Mouse (Mus musculus): ENCODE data around the gene Tfcp2l1.
A peak's percentile ranks its signal among the peaks of the same experiment; 100 is the strongest.
"Not testable (repeated sequence)": the region's sequence is repeated elsewhere in the genome, so short reads cannot be mapped to it uniquely, and the experiment has no call there.

Tfcp2l1 gene

GRCm38 (mm10) chr1:118627781-118628464, at the start of gene Tfcp2l1:
Tfcp2l1 (plus strand) TSS chr1:118627945.
- peak; percentile 32 for DNase-seq

- DNase-seq, result no peak
Observed at GRCm38 (mm10) chr1:118580174-118580702, 47.5 kb upstream of the Tfcp2l1 start.

GRCm38 (mm10) chr1:118581179-118581578, 46.6 kb upstream of the Tfcp2l1 start:
- no peak for DNase-seq

GRCm38 (mm10) chr1:118589721-118590120, 38.0 kb upstream of the Tfcp2l1 start:
- DNase-seq, result no peak

GRCm38 (mm10) chr1:118592933-118593332, 34.8 kb upstream of the Tfcp2l1 start:
- DNase-seq, result no peak

GRCm38 (mm10) chr1:118595395-118595794, 32.4 kb upstream of the Tfcp2l1 start:
- no peak for DNase-seq

GRCm38 (mm10) chr1:118597475-118598213, 30.1 kb upstream of the Tfcp2l1 start:
- no peak for DNase-seq

GRCm38 (mm10) chr1:118598339-118598738, 29.4 kb upstream of the Tfcp2l1 start:
- no peak for DNase-seq

GRCm38 (mm10) chr1:118613631-118614183, 14.0 kb upstream of the Tfcp2l1 start:
- no peak for DNase-seq

- DNase-seq, result not testable (repeated sequence)
Observed at GRCm38 (mm10) chr1:118621055-118621454, 6.7 kb upstream of the Tfcp2l1 start.

- DNase-seq, result no peak
Observed at GRCm38 (mm10) chr1:118622857-118623256, 4.9 kb upstream of the Tfcp2l1 start.

GRCm38 (mm10) chr1:118625461-118625860, 2.3 kb upstream of the Tfcp2l1 start:
- DNase-seq, result no peak

- no peak for DNase-seq
Observed at GRCm38 (mm10) chr1:118625921-118626320, 1.8 kb upstream of the Tfcp2l1 start.

- no peak for DNase-seq
Observed at GRCm38 (mm10) chr1:118626452-118626851, 1.3 kb upstream of the Tfcp2l1 start.

GRCm38 (mm10) chr1:118633415-118633980, 5.8 kb downstream of the Tfcp2l1 start:
- no peak for DNase-seq

GRCm38 (mm10) chr1:118642296-118642999, 14.7 kb downstream of the Tfcp2l1 start:
- no peak for DNase-seq

- DNase-seq, result no peak
Observed at GRCm38 (mm10) chr1:118643138-118643979, 15.6 kb downstream of the Tfcp2l1 start.

GRCm38 (mm10) chr1:118645701-118646100, 18.0 kb downstream of the Tfcp2l1 start:
- DNase-seq, result no peak

- DNase-seq, result no peak
Observed at GRCm38 (mm10) chr1:118648015-118648414, 20.3 kb downstream of the Tfcp2l1 start.

GRCm38 (mm10) chr1:118649933-118650770, 22.4 kb downstream of the Tfcp2l1 start:
- no peak for DNase-seq

- DNase-seq, result no peak
Observed at GRCm38 (mm10) chr1:118650771-118651080, 23.0 kb downstream of the Tfcp2l1 start.

Measured in right cerebral cortex, postnatal 25 days (tissue).